Mouse (Mus musculus): Measurements from ENCODE around the gene Svep1. TPM values are rescaled to one million over a fixed set of nuclear protein-coding genes. Genes with fewer than 3 reads are reported as not detected.

The Svep1 gene
- total RNA-seq, 2 experiments from 2014 or later, result 0.81 to 1.1 TPM

DNA sequence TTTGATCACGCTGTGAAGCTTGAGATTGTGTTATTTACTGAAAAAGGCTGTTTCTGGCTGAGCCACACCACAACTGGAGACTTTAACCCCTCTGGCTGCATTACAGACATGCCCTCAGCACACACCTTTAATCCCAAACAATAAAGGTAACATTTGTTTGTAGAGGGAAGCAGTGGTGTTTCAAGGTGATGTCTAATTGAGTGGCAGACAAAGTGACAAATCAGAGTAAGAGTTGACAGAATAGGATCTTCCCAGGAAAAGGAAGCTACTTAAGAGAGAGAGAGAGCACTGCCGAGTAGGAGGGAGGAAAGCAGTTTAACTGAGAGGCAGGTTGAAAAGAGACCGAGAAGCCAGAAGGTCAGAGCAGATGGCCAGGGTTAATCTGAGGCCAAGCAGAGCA lies 203.2 kb downstream of the Svep1 start:
- DNase-seq (ENCODE audit: extremely low spot score in 1 of 2, low spot score in 1 of 2), result no peak

Other genes with a start within 250 kb of the Svep1 start
- not detected for gene Txndc8, start 197.7 kb downstream of the Svep1 start, total RNA-seq (2021)
- 1 to 10 TPM; 1.8 to 2.2 TPM for gene Musk, start 79.1 kb upstream of the Svep1 start, total RNA-seq (2021)

Data from layer of hippocampus, postnatal 25 days (tissue).